Mouse (Mus musculus): Measurements from ENCODE around the gene Eppin. TPM values are rescaled to one million over a fixed set of nuclear protein-coding genes. Genes with fewer than 3 reads are reported as not detected.

Gene Eppin
- not detected in 2 replicates for polyA plus RNA-seq (2015; fragmentation: Nextera tagmentation; extraction: Ambion mirVana)

DNA sequence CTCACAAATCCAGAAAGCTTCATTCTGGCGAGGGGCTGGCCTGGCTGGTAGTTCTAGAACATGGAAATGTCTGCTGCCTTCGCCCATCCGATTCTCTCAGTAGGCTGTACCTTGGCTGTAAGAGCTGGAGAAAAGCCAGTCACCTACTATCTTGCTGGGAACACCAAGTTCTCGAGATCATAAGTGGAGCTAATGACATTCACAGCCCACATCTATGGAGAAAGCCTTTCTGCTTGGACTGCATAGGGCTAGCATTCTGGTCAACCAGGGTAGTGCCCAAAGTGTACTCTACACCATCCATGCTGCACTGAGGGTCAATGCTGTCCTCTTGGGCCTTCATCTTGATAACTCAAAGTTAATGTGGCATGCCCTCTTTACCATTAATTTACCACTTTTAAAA is at the start of gene Eppin:
TSS of gene Eppin (minus strand) at position 101 of the 400 bp plus-strand sequence.

DNA sequence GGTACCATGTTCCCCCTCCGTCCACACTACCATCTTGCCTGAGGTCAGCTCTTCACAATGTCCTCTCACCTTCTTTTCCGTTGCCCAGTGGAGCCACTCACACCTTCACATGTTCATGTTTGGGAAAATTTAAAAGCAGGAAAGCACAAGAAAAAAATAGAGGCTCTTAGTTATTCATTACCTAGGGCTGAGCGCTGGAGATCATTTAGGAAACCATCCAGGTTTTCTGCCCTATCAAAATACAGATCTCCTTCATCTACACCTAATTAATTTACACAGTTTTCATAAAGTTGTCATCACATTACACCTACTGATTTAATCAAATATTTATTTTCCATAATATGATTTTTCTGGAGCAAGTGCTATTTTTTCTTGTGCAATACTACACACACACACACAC is 45.3 kb upstream of the Eppin start, which contains the start of gene Wfdc16:
TSS of gene Wfdc16 (minus strand) at position 101 of the 400 bp plus-strand sequence.

DNA sequence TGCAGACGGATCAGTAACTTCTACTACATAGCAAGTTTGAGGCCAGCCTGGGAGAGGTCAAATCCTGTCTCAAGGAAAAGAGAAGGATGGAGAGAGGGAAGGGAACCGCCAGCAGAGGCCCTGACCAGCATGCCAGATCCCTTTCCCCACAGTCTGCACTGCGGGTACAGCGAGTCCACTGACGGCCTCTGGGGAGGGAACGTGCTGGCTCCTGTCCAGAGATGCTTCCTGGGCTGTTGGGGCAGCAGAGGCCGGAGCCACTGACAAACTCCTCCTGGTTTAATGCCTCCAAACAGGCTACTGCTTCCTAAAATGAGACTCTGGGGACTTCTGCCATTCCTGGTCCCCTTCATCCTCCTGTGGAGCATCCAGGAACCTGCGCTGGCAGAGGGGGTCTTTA is 20.1 kb upstream of the Eppin start, which contains the start of the genes Wfdc6b and Wfdc8:
TSS of gene Wfdc6b (plus strand) at position 52 of the 400 bp plus-strand sequence.
TSS of gene Wfdc8 (minus strand) at position 156 of the 400 bp plus-strand sequence.

DNA sequence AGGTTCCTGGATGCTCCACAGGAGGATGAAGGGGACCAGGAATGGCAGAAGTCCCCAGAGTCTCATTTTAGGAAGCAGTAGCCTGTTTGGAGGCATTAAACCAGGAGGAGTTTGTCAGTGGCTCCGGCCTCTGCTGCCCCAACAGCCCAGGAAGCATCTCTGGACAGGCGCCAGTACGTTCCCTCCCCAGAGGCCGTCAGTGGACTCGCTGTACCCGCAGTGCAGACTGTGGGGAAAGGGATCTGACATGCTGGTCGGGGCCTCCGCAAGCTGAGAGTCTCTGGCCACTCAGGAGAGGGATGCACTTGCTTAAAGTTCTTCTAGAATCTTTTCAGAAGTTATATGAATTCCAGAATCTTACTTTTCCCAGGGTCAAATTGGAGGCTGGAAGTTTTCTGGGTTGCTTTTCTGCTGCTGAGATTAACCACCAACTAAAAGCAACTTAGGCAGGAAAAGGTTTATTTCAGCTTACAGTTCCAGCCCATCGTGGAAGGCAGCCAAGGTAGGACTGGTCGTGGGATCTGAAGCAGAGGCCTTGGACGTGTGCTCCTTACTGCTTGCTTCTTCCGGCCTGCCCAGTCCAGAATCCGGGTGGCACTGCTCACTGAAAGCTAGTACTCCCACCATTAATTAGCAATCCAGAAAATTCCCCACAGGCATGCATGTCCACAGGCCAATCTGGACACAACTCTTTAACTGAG is 8.2 kb downstream of the Eppin start, which contains the start of gene Wfdc6a:
TSS of gene Wfdc6a (minus strand) at position 423 of the 701 bp plus-strand sequence.

DNA sequence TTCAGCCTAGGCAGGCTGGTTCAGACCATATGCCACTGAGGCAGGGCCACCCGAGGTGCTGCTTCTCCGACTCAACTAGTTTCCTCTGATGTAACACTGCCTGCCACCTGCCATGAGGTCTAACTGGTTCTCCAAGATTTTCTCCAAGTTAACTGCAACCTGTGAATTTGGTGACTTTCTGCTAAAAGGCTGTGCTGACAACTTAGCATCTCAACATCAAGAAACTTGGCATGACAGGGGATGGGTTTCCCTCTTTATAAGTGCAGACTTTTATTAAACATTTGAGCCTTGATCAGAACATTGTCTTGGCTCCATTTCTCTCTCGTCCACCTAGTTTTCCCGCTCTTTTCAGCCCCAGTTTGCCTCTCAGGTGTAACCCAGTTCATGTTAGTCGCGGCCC is 20.0 kb downstream of the Eppin start, which contains the start of gene Spint3:
TSS of gene Spint3 (minus strand) at position 101 of the 400 bp plus-strand sequence.

DNA sequence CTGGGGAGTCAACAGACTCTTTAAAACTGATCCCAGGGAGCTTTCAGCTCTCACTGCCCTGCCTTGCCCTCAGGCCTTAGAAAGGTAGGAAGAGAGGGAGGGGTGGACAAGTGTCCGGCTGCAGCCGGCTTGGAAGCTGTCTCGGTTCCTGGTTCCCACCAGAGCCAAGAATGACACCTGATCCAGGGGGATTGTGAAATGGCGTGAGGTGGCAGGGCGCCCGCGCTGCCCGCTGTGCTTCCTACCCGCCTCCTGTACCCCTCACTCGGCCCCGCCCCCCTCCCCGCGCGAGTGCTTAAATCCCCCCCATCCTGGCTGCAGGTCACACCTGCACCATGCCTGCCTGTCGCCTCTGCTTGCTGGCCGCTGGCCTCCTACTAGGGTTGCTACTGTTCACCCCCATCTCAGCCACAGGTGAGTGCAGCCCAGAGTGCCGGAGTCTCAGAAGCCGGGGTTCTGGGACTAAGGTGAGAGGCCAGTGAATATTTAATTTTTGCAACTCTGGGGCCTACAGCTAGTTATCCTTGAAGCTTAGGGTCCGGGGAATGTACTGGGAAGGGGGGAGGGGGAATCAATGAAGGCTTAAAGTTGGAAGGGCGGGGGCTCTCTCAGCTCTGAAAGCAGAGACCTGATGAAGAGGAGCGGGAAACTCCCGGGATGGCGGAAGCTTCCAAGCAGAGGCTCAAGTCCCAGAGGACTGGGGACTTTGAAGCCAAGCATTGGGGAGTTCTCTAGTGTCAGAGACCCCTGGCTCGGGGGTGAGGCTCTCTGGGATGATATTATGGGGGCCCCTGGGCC is 30.8 kb downstream of the Eppin start, which contains the start of gene Wfdc2:
TSS of gene Wfdc2 (plus strand) at position 23 of the 798 bp plus-strand sequence.

Other genes with a start within 250 kb of the Eppin start
- 246 and 289 TPM in 2 replicates for gene Slpi, start 204.5 kb downstream of the Eppin start, polyA plus RNA-seq (2015; fragmentation: Nextera tagmentation; extraction: Ambion mirVana)
- 0.42 and 0.73 TPM in 2 replicates for gene Rbpjl, start 190.5 kb downstream of the Eppin start, polyA plus RNA-seq (2015; fragmentation: Nextera tagmentation; extraction: Ambion mirVana)
- gene Matn4, start 188.4 kb downstream of the Eppin start, polyA plus RNA-seq (2015; fragmentation: Nextera tagmentation; extraction: Ambion mirVana), result 0.54 and 1.1 TPM in 2 replicates
- gene Sdc4, start 149.7 kb downstream of the Eppin start, polyA plus RNA-seq (2015; fragmentation: Nextera tagmentation; extraction: Ambion mirVana), result 24.0 and 33.9 TPM in 2 replicates
- gene Sys1, start 136.6 kb downstream of the Eppin start, polyA plus RNA-seq (2015; fragmentation: Nextera tagmentation; extraction: Ambion mirVana), result 50.7 and 54.5 TPM in 2 replicates
- 5.4 and 7.5 TPM in 2 replicates for gene Gm20458, start 132.6 kb downstream of the Eppin start, polyA plus RNA-seq (2015; fragmentation: Nextera tagmentation; extraction: Ambion mirVana)
- gene Trp53tg5, start 119.9 kb downstream of the Eppin start, polyA plus RNA-seq (2015; fragmentation: Nextera tagmentation; extraction: Ambion mirVana), result not detected in 2 replicates
- gene Dbndd2, start 107.5 kb downstream of the Eppin start, polyA plus RNA-seq (2015; fragmentation: Nextera tagmentation; extraction: Ambion mirVana), result 1.9 and 3.2 TPM in 2 replicates
- gene Pigt, start 96.1 kb downstream of the Eppin start, polyA plus RNA-seq (2015; fragmentation: Nextera tagmentation; extraction: Ambion mirVana), result 32.0 and 38.4 TPM in 2 replicates
- 1.6 and 2.4 TPM in 2 replicates for gene Wfdc2, start 31.2 kb downstream of the Eppin start, polyA plus RNA-seq (2015; fragmentation: Nextera tagmentation; extraction: Ambion mirVana)
- gene Spint3, start 20.1 kb downstream of the Eppin start, polyA plus RNA-seq (2015; fragmentation: Nextera tagmentation; extraction: Ambion mirVana), result not detected in 2 replicates
- 0.22 and 0.31 TPM in 2 replicates for gene Wfdc6a, start 8.1 kb downstream of the Eppin start, polyA plus RNA-seq (2015; fragmentation: Nextera tagmentation; extraction: Ambion mirVana)
- not detected in 2 replicates for gene Wfdc6b, start 19.9 kb upstream of the Eppin start, polyA plus RNA-seq (2015; fragmentation: Nextera tagmentation; extraction: Ambion mirVana)
- gene Wfdc8, start 20.0 kb upstream of the Eppin start, polyA plus RNA-seq (2015; fragmentation: Nextera tagmentation; extraction: Ambion mirVana), result not detected in 2 replicates
- not detected in 2 replicates for gene Wfdc16, start 45.2 kb upstream of the Eppin start, polyA plus RNA-seq (2015; fragmentation: Nextera tagmentation; extraction: Ambion mirVana)
- not detected in 2 replicates for gene Wfdc10, start 62.5 kb upstream of the Eppin start, polyA plus RNA-seq (2015; fragmentation: Nextera tagmentation; extraction: Ambion mirVana)
- gene Wfdc9, start 63.0 kb upstream of the Eppin start, polyA plus RNA-seq (2015; fragmentation: Nextera tagmentation; extraction: Ambion mirVana), result not detected in 2 replicates
- gene Wfdc11, start 80.5 kb upstream of the Eppin start, polyA plus RNA-seq (2015; fragmentation: Nextera tagmentation; extraction: Ambion mirVana), result not detected in 2 replicates
- gene Wfdc13, start 91.5 kb upstream of the Eppin start, polyA plus RNA-seq (2015; fragmentation: Nextera tagmentation; extraction: Ambion mirVana), result not detected in 2 replicates
- not detected in 2 replicates for gene Spint4, start 104.9 kb upstream of the Eppin start, polyA plus RNA-seq (2015; fragmentation: Nextera tagmentation; extraction: Ambion mirVana)
- not detected in 2 replicates for gene Spint5, start 121.7 kb upstream of the Eppin start, polyA plus RNA-seq (2015; fragmentation: Nextera tagmentation; extraction: Ambion mirVana)
- 1.5 and 1.9 TPM in 2 replicates for gene Wfdc3, start 152.3 kb upstream of the Eppin start, polyA plus RNA-seq (2015; fragmentation: Nextera tagmentation; extraction: Ambion mirVana)
- 57.5 and 59.2 TPM in 2 replicates for gene Dnttip1, start 152.4 kb upstream of the Eppin start, polyA plus RNA-seq (2015; fragmentation: Nextera tagmentation; extraction: Ambion mirVana)
- 603 and 708 TPM in 2 replicates for gene Ube2c, start 176.3 kb upstream of the Eppin start, polyA plus RNA-seq (2015; fragmentation: Nextera tagmentation; extraction: Ambion mirVana)
- 0.84 and 1.7 TPM in 2 replicates for gene Tnnc2, start 186.4 kb upstream of the Eppin start, polyA plus RNA-seq (2015; fragmentation: Nextera tagmentation; extraction: Ambion mirVana)
- 7.1 and 8.2 TPM in 2 replicates for gene Snx21, start 192.2 kb upstream of the Eppin start, polyA plus RNA-seq (2015; fragmentation: Nextera tagmentation; extraction: Ambion mirVana)
- 18.3 and 21.1 TPM in 2 replicates for gene Acot8, start 211.3 kb upstream of the Eppin start, polyA plus RNA-seq (2015; fragmentation: Nextera tagmentation; extraction: Ambion mirVana)
- gene Zswim3, start 211.5 kb upstream of the Eppin start, polyA plus RNA-seq (2015; fragmentation: Nextera tagmentation; extraction: Ambion mirVana), result 4.2 and 4.7 TPM in 2 replicates
- gene Zswim1, start 229.1 kb upstream of the Eppin start, polyA plus RNA-seq (2015; fragmentation: Nextera tagmentation; extraction: Ambion mirVana), result 4.9 and 5.9 TPM in 2 replicates
- gene Spata25, start 234.9 kb upstream of the Eppin start, polyA plus RNA-seq (2015; fragmentation: Nextera tagmentation; extraction: Ambion mirVana), result not detected in 2 replicates
- 71.3 and 90.5 TPM in 2 replicates for gene Ctsa, start 239.3 kb upstream of the Eppin start, polyA plus RNA-seq (2015; fragmentation: Nextera tagmentation; extraction: Ambion mirVana)
- gene Neurl2, start 239.9 kb upstream of the Eppin start, polyA plus RNA-seq (2015; fragmentation: Nextera tagmentation; extraction: Ambion mirVana), result 3.3 and 3.9 TPM in 2 replicates